Mouse (Mus musculus) Patski (cell line): ENCODE measurements at regions not wholly inside any gene's neighbourhood (a gene's known extent, or its start where the extent isn't known, plus 50 kb on each side); places are given as distances from the start of the nearest gene placed in this dataset.

Source experiments
- ATAC-seq: fragments of 100-300 bp; one replicate; pipeline ENCODE4 v1.8.0; 2021
- CTCF ChIA-PET: fragments of 350-600 bp; sonication (Branson Sonifier 250); formaldehyde crosslinking; loops from one replicate; lab custom pipeline; 2022; ENCODE audit warnings: inconsistent platforms; lab: Charles Lee
- POLR2A ChIA-PET: fragments of 350-600 bp; sonication (Branson Sonifier 250); formaldehyde crosslinking; loops from one replicate; lab custom pipeline; 2022; ENCODE audit warnings: antibody characterized with exemption, inconsistent platforms; lab: Charles Lee
- DNase-seq: peaks from one replicate; pipeline ENCODE4 v3.0.0-alpha.2; 2011; ENCODE audit warnings: low read depth, low spot score
- H3K27me3 ChIP-seq: fragments of 371-371 bp; one replicate; pipeline ENCODE4 v1.5.1; 2021
- CTCF ChIP-seq: fragments of 100-300 bp; IDR thresholded peaks from one replicate; pipeline ENCODE4 v1.5.1; 2021
- in situ Hi-C: fragments of 300-500 bp; cut with MboI; formaldehyde crosslinking; loops from 3 replicates; pipeline ENCODE4 v1.11.1; 2018; ENCODE audit warnings: low pct_unique_long_range_greater_than_20kb, mixed read lengths

DNA sequence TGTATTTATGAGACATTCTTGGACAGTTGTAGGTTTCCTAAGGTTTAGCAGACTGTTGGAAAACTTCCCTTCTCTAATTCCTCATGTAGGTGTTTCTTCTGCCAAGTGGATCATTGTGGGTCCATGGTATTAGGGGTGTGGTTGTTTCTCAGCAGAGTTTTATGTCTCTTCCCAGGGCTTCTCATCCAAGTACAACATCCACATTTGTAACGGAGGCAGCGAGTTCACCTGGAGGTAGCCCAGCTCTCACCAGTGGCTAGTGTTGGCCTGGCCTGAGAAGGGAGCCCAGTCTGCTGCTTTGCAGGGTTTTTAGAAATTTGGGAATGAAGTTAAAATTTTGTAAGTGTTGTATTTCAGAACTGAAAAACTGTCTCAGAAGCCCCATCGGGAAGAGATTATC, 122.4 kb downstream of the Wnt5a start:
- CTCF ChIA-PET = no interaction called here
- POLR2A ChIA-PET = no interaction called here
- no peak for DNase-seq
- in situ Hi-C loops = no loop called here
- TF ChIP-seq CTCF = no peak
- H3K27me3 ChIP-seq = no peaks in the 10 kb centered on the region
- no peak for ATAC-seq

GRCm38 (mm10) chr14:28635175-28635574, 130.6 kb downstream of the Wnt5a start:
- H3K27me3 ChIP-seq = no peaks in the 10 kb centered on the region
- in situ Hi-C loops = no loop called here
- ChIA-PET POLR2A (no interaction called here), CTCF (interaction anchor here (1.0 kb wide), 1 partner anchor 14 kb away, joined by 3 read pairs; no protein-coding TSS in a partner anchor)
- ATAC-seq (peak; percentile 71), DNase-seq (peak; percentile 70)
- TF ChIP-seq CTCF = no peak

DNA sequence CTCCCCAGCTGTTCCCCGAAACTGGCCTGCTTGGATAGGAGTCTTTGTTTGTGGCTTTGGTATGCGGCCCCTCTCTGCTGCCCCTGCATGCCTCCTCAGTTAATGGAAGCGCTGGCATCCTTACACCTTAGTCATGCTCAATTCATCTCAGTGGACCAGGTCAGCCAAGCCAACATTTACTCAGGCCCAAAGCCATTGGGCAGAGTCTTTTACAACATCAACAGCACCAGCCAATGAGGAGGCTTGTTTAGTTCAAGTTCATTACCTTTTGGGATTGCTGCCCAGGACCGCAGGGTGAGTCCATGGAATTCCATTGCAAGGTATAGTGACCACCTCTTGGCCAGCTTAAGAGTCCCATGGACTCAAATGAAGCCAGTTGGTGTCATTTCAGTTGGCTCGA, 134.5 kb downstream of the Wnt5a start:
- no peaks in the 10 kb centered on the region for H3K27me3 ChIP-seq
- no peak for ATAC-seq
- in situ Hi-C loops = no loop called here
- ChIA-PET CTCF (no interaction called here), POLR2A (no interaction called here)
- no peak for TF ChIP-seq CTCF
- no peak for DNase-seq

- H3K27me3 ChIP-seq = no peaks in the 10 kb centered on the region
Observed at GRCm38 (mm10) chr14:28645807-28646206, 141.3 kb downstream of the Wnt5a start.

GRCm38 (mm10) chr14:28649411-28649810, 144.9 kb downstream of the Wnt5a start:
- no peak for ATAC-seq
- POLR2A ChIA-PET = no interaction called here

More at GRCm38 (mm10) chr14:28645807-28646206, 141.3 kb downstream of the Wnt5a start:
- ChIA-PET CTCF (no interaction called here), POLR2A (no interaction called here)
- in situ Hi-C loops = no loop called here
- peak; percentile 85 for ATAC-seq
- TF ChIP-seq CTCF = no peak
- DNase-seq = no peak

GRCm38 (mm10) chr14:28653059-28653930, 148.7 kb downstream of the Wnt5a start:
- ChIA-PET POLR2A (no interaction called here), CTCF (no interaction called here)
- no peaks in the 10 kb centered on the region for H3K27me3 ChIP-seq
- DNase-seq (no peak), ATAC-seq (peak; percentile 17)
- in situ Hi-C loops = no loop called here
- no peak for TF ChIP-seq CTCF

More at GRCm38 (mm10) chr14:28649411-28649810, 144.9 kb downstream of the Wnt5a start:
- in situ Hi-C loops = no loop called here
- CTCF ChIA-PET = interaction anchor here (1.1 to 1.4 kb wide), 2 partner anchors 14 to 189 kb away, joined by 3 read pairs; no protein-coding TSS in a partner anchor
- no peak for DNase-seq
- no peak for TF ChIP-seq CTCF
- H3K27me3 ChIP-seq = no peaks in the 10 kb centered on the region

DNA sequence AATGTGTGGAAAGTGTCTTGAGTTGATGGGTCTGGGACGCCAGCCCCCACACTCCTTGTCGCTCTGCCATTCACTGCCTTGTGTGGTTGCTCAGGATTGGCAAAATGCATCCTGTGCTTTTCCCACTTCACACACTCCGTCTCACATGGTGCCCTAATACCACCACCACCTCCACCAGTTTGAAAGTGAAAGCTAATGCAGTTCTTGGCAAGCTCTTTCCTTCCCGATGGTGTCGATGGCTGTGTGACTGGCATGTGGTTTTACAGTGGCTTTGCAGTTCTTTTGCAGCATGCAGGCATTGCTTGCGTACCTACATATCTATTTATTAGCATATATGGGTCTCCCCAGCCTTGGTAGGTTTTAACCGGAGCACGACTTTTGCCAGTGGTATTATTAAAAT, 152.7 kb downstream of the Wnt5a start:
- ChIA-PET CTCF (no interaction called here), POLR2A (no interaction called here)
- no peak for TF ChIP-seq CTCF
- no peak for ATAC-seq
- no peak for DNase-seq
- in situ Hi-C loops = no loop called here
- no peaks in the 10 kb centered on the region for H3K27me3 ChIP-seq

GRCm38 (mm10) chr14:28660872-28661588, 156.5 kb downstream of the Wnt5a start:
- ChIA-PET CTCF (no interaction called here), POLR2A (no interaction called here)
- no peaks in the 10 kb centered on the region for H3K27me3 ChIP-seq
- no peak for TF ChIP-seq CTCF
- ATAC-seq (no peak), DNase-seq (no peak)
- in situ Hi-C loops = no loop called here

- ChIA-PET POLR2A (interaction anchor here (0.7 kb wide), 1 partner anchor 151 kb away, joined by 3 read pairs; no protein-coding TSS in a partner anchor), CTCF (no interaction called here)
- no peak for TF ChIP-seq CTCF
- DNase-seq (no peak), ATAC-seq (peak; percentile 26)
- in situ Hi-C loops = no loop called here
- H3K27me3 ChIP-seq = no peaks in the 10 kb centered on the region
Observed at GRCm38 (mm10) chr14:28663316-28663715, 158.8 kb downstream of the Wnt5a start.

DNA sequence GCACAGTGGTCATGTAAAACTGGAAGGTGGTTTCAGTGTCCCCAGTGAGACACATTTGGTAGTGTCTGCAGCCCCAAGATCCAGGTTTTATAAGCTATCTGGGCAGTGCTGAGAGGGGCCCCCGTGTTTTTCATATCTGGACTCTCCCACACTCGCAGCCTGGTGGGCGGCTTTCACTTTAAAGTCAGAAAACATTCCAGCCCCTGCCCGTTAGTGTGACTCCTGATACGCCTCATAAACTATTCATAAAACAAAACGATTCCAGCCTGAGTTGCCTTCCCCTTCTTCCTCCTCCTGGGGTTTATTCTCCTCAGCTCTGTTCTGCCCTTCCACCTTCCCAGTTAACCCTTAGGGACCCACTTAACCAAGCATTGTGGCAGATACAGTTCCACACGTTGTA, 159.6 kb downstream of the Wnt5a start:
- H3K27me3 ChIP-seq = no peaks in the 10 kb centered on the region
- ChIA-PET POLR2A (no interaction called here), CTCF (no interaction called here)
- ATAC-seq (peak; percentile 39), DNase-seq (no peak)
- in situ Hi-C loops = no loop called here
- no peak for TF ChIP-seq CTCF

DNA sequence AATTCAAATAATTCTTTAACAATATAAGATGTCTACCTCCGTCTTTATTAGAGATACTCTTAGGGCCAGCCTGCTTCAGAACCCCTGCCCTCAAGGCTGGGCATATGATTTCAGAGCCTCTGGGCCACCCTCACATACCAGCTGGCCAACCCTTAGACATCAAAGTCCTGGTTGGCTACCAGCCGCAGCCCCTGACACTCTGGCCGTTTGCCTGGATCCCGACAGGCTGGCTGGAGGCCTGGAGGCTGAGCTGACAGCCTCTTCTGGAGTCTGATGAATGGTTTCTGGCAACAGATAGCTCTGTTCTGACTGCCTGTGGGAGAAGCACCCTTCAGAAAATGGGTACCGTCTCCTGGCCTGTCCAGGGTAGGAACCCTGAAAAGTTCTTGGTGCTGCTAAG, 170.9 kb downstream of the Wnt5a start:
- no peak for TF ChIP-seq CTCF
- DNase-seq = no peak
- POLR2A ChIA-PET = no interaction called here
- ATAC-seq = no peak
- H3K27me3 ChIP-seq = no peaks in the 10 kb centered on the region
- CTCF ChIA-PET = interaction anchor here (0.7 kb wide), 1 partner anchor 89 kb away, joined by 3 read pairs; no protein-coding TSS in a partner anchor
- in situ Hi-C loops = no loop called here
